25 mouse cellular contexts compared by ENCODE assay signal in the genomic region with DNA sequence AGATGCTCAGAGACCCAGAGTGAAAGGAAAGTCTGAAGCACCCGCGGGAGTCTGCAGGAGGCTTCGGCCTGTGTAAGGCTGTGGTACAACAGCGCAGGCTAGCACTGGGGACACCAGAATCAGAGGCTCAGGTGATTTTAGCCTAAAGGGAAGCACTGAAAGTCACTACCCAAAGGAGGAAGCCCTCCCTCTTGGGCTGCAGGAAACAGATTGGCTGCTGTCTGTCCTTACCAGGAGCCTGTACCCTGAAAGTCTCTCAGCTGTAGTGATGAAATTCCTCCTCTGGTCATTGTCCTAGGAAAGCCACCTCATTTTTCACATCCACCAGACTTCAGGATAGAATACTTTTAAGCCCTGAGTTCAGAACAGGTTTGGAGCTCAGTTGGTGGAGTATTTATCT. TPM values are rescaled to one million over a fixed set of nuclear protein-coding genes. Genes with fewer than 3 reads are reported as not detected.
DNase-seq lines count a peak whose midpoint lies in the region; ATAC-seq and TF ChIP-seq lines count a peak whose summit lies in the region.
"Had no signal": no experiment of that assay in that cellular context is flagged by ENCODE, and none has a peak within 500 bp of the region (broad histone marks: within the 10 kb centered on the region; RNA-seq: fewer than 3 reads in every experiment).

No protein-coding gene starts in this region.

- 86% methylated on average over 4 of the region's 4 CpGs for WGBS in forebrain, embryonic 13.5 days
- WGBS in forebrain, postnatal 0 days: 75% methylated on average over 4 of the region's 4 CpGs
- 87% methylated on average over 4 of the region's 4 CpGs for WGBS in kidney, embryonic 15.5 days
- WGBS in intestine, embryonic 16.5 days: 74% methylated on average over 4 of the region's 4 CpGs
- 82% methylated on average over 4 of the region's 4 CpGs for WGBS in neural tube, embryonic 15.5 days

- H3K36me3 ChIP-seq in forebrain, embryonic 13.5 days (ENCODE audit: poor library complexity, severe bottlenecking): 0 out of 2 replicates have a peak, but pooled peaks cover 3% of the 10 kb centered on the region
- H3K36me3 ChIP-seq in forebrain, postnatal 0 days (ENCODE audit: insufficient read depth): no peaks in the 10 kb centered on the region
- H3K36me3 ChIP-seq in kidney, embryonic 15.5 days: no peaks in the 10 kb centered on the region
- no peaks in the 10 kb centered on the region for H3K36me3 ChIP-seq in intestine, embryonic 16.5 days (ENCODE audit: control insufficient read depth, insufficient read depth, low read length)
- no peaks in the 10 kb centered on the region for H3K36me3 ChIP-seq in neural tube, embryonic 15.5 days
- H3K36me3 ChIP-seq: limb, embryonic 12.5 days; liver, embryonic 15.5 days; midbrain, embryonic 12.5 days had no signal

- H3K27me3 ChIP-seq in forebrain, embryonic 13.5 days: no peaks in the 10 kb centered on the region
- no peaks in the 10 kb centered on the region for H3K27me3 ChIP-seq in forebrain, postnatal 0 days (ENCODE audit: insufficient read depth, low read length)
- no peaks in the 10 kb centered on the region for H3K27me3 ChIP-seq in kidney, embryonic 15.5 days
- no peaks in the 10 kb centered on the region for H3K27me3 ChIP-seq in intestine, embryonic 16.5 days (replicated peaks; ENCODE audit: control insufficient read depth, insufficient read depth, low read length)
- H3K27me3 ChIP-seq in neural tube, embryonic 15.5 days (replicated peaks): no peaks in the 10 kb centered on the region
- H3K27me3 ChIP-seq: limb, embryonic 12.5 days; liver, embryonic 15.5 days; midbrain, embryonic 12.5 days had no signal

- no peak overlapping the region for H3K4me2 ChIP-seq in forebrain, embryonic 13.5 days
- H3K4me2 ChIP-seq in forebrain, postnatal 0 days (ENCODE audit: low read depth): no peak overlapping the region
- H3K4me2 ChIP-seq in kidney, embryonic 15.5 days: no peak overlapping the region
- H3K4me2 ChIP-seq in intestine, embryonic 16.5 days (ENCODE audit: low read depth, low read length): no peak overlapping the region
- no peak overlapping the region for H3K4me2 ChIP-seq in neural tube, embryonic 15.5 days
- H3K4me2 ChIP-seq: heart, embryonic 11.5 days; limb, embryonic 12.5 days; liver, embryonic 15.5 days; lung, embryonic 14.5 days; midbrain, embryonic 12.5 days had no signal

- no peak for ATAC-seq in forebrain, embryonic 13.5 days
- no peak for ATAC-seq in forebrain, postnatal 0 days
- ATAC-seq in kidney, embryonic 15.5 days (replicated peaks; ENCODE audit: low FRiP score): no peak
- ATAC-seq in intestine, embryonic 16.5 days: no peak
- ATAC-seq in neural tube, embryonic 15.5 days (ENCODE audit: low FRiP score): no peak

- no peak for DNase-seq in forebrain, postnatal 0 days
- DNase-seq in kidney, adult 9 months: no peak
- DNase-seq in layer of hippocampus, adult 11-12 months (ENCODE audit: low spot score): no peak
- DNase-seq: adrenal gland, postnatal 14 days; cerebellum, adult 11 months; cerebellum, adult 9-11 months; gastrocnemius, postnatal 10 days; heart, adult 18-20 months; heart, postnatal 10 days; lung, embryonic 14.5 days; lung, postnatal 14 days; retina, postnatal 1 day; right cerebral cortex, postnatal 14 days; thymus, postnatal 14 days had no signal

- no peaks in the 10 kb centered on the region for H3K9me3 ChIP-seq in forebrain, embryonic 13.5 days (replicated peaks)
- H3K9me3 ChIP-seq in forebrain, postnatal 0 days (ENCODE audit: low read length): no peaks in the 10 kb centered on the region
- H3K9me3 ChIP-seq in kidney, embryonic 15.5 days (replicated peaks): no peaks in the 10 kb centered on the region
- H3K9me3 ChIP-seq in intestine, embryonic 16.5 days (ENCODE audit: control insufficient read depth, low read length): no peaks in the 10 kb centered on the region
- H3K9me3 ChIP-seq in neural tube, embryonic 15.5 days (replicated peaks): no peaks in the 10 kb centered on the region
- H3K9me3 ChIP-seq: limb, embryonic 12.5 days; liver, embryonic 15.5 days; midbrain, embryonic 12.5 days had no signal

- H3K9ac ChIP-seq in forebrain, embryonic 13.5 days: 0 out of 2 replicates have a peak overlapping the region, but pooled peaks have one; percentile 12
- H3K9ac ChIP-seq in forebrain, postnatal 0 days: no peak overlapping the region
- no peak overlapping the region for H3K9ac ChIP-seq in kidney, embryonic 15.5 days
- no peak overlapping the region for H3K9ac ChIP-seq in intestine, embryonic 16.5 days (ENCODE audit: low read depth, low read length)
- no peak overlapping the region for H3K9ac ChIP-seq in neural tube, embryonic 15.5 days (replicated peaks)
- H3K9ac ChIP-seq: limb, embryonic 12.5 days; liver, embryonic 15.5 days; lung, embryonic 14.5 days; midbrain, embryonic 12.5 days had no signal

- no peak for TF ChIP-seq CTCF in forebrain, postnatal 0 days (IDR thresholded peaks at IDR 0.05; ENCODE audit: low read depth)

- H3K4me3 ChIP-seq in forebrain, embryonic 13.5 days: no peak overlapping the region
- H3K4me3 ChIP-seq in forebrain, postnatal 0 days (ENCODE audit: low read depth, low read length): no peak overlapping the region
- no peak overlapping the region for H3K4me3 ChIP-seq in kidney, embryonic 15.5 days (replicated peaks)
- H3K4me3 ChIP-seq in intestine, embryonic 16.5 days (ENCODE audit: low read length): no peak overlapping the region; the same call in 1 of the 2 replicates
- H3K4me3 ChIP-seq in neural tube, embryonic 15.5 days (replicated peaks): no peak overlapping the region
- H3K4me3 ChIP-seq: erythroblast, embryonic 14.5 days; layer of hippocampus, adult 2 months; left cerebral cortex, adult 2 months; limb, embryonic 12.5 days; liver, embryonic 15.5 days; midbrain, embryonic 12.5 days had no signal

- no peak overlapping the region for H3K27ac ChIP-seq in forebrain, embryonic 13.5 days
- H3K27ac ChIP-seq in forebrain, postnatal 0 days (ENCODE audit: low read depth, low read length): no peak overlapping the region
- 0 out of 2 replicates have a peak overlapping the region, but pooled peaks have one; percentile 18 for H3K27ac ChIP-seq in kidney, embryonic 15.5 days
- H3K27ac ChIP-seq in intestine, embryonic 16.5 days (ENCODE audit: low read length): peak overlapping the region; percentile 65
- H3K27ac ChIP-seq in neural tube, embryonic 15.5 days (replicated peaks): no peak overlapping the region
- H3K27ac ChIP-seq: layer of hippocampus, adult 2 months; left cerebral cortex, adult 2 months; limb, embryonic 12.5 days; liver, embryonic 15.5 days; midbrain, embryonic 12.5 days had no signal

- H3K4me1 ChIP-seq in forebrain, embryonic 13.5 days: peaks cover 27% of the 10 kb centered on the region
- no peaks in the 10 kb centered on the region for H3K4me1 ChIP-seq in forebrain, postnatal 0 days (ENCODE audit: insufficient read depth)
- H3K4me1 ChIP-seq in kidney, embryonic 15.5 days: peaks cover 76% of the 10 kb centered on the region
- peaks cover 48% of the 10 kb centered on the region for H3K4me1 ChIP-seq in intestine, embryonic 16.5 days (ENCODE audit: control insufficient read depth, insufficient read depth, low read length)
- H3K4me1 ChIP-seq in neural tube, embryonic 15.5 days: peaks cover 13% of the 10 kb centered on the region

RNA-seq across cellular contexts. Expression of a gene that starts 30.5 kb away (rescaled TPM):
- 139 and 143 TPM in 2 replicates for polyA plus RNA-seq in forebrain, embryonic 13.5 days (2015; fragmentation: Nextera tagmentation; extraction: Ambion mirVana)
- 124 and 141 TPM in 2 replicates for total RNA-seq in forebrain, postnatal 0 days (2014; rRNA removed)
- 82.9 and 86.0 TPM in 2 replicates for polyA plus RNA-seq in forebrain, postnatal 0 days (2015; fragmentation: Nextera tagmentation; extraction: Ambion mirVana)
- 108 and 110 TPM in 2 replicates for polyA plus RNA-seq in kidney, embryonic 15.5 days (2015; fragmentation: Nextera tagmentation; extraction: Ambion mirVana)
- 62.2 and 62.5 TPM in 2 replicates for polyA plus RNA-seq in intestine, embryonic 16.5 days (2015; fragmentation: Nextera tagmentation; extraction: Ambion mirVana)
- polyA plus RNA-seq in neural tube, embryonic 15.5 days (2015; fragmentation: Nextera tagmentation; extraction: Ambion mirVana): 87.8 and 96.6 TPM in 2 replicates

Comparison
In these comparisons a context has a peak if more than half of its experiments do, and no peak if none do; other contexts are left out.
1. H3K27ac ChIP-seq: peak in kidney, embryonic 15.5 days (single experiment) and intestine, embryonic 16.5 days (single experiment); none in forebrain, embryonic 13.5 days (single experiment), forebrain, postnatal 0 days (single experiment) and neural tube, embryonic 15.5 days (single experiment).